Mouse (Mus musculus) kidney, postnatal 10 days (tissue): ENCODE data around the gene Cyp3a16.
"Not testable (repeated sequence)": the region's sequence is repeated elsewhere in the genome, so short reads cannot be mapped to it uniquely, and the experiment has no call there.

Source experiments
- DNase-seq: peaks from one replicate; pipeline ENCODE4 v3.0.0; 2021; ENCODE audit warnings: mixed read lengths

Gene Cyp3a16

DNA sequence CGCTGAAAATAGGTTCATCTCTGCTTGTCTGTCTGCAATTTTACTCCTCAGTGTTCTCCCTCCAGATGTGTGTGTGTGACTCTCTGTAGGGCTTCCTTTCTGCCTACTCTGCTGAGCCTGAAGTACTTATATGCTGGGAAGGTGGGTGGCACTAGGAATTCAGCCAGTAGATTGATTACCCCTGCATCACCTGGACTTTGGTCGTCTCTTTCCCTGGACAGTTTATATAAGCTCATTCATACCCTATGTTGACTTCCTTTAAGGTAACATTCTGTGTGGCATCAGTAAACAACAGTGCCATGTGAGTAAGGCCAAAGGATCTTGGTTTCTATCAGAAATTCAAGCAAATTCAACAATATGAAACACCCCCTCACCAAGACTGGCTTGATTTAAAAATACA is at the start of gene Cyp3a16:
Gene Cyp3a16, minus strand, starts transcription at position 101 of the 400 bp plus-strand sequence.
- DNase-seq = not testable (repeated sequence)

DNA sequence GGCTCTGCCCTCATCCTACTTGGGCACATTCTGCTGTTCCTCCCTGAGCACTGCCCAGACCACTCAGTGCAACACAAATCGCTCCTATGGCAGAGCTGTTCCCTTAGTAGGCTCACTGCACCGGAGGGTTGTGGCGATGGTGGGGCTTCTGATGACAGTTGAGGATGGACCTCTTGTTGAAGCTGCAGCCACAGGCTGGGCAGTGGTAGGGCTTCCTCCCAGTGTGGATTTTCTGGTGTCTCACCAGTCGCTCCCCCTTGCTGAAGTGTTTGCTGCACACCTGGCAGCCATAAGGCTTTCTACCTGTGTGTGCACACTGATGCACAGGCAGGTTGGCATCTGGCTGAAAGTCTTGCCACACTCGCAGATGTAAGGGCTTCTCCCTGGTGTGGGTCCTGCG is 20.8 kb upstream of the Cyp3a16 start:
- no peak for DNase-seq

DNA sequence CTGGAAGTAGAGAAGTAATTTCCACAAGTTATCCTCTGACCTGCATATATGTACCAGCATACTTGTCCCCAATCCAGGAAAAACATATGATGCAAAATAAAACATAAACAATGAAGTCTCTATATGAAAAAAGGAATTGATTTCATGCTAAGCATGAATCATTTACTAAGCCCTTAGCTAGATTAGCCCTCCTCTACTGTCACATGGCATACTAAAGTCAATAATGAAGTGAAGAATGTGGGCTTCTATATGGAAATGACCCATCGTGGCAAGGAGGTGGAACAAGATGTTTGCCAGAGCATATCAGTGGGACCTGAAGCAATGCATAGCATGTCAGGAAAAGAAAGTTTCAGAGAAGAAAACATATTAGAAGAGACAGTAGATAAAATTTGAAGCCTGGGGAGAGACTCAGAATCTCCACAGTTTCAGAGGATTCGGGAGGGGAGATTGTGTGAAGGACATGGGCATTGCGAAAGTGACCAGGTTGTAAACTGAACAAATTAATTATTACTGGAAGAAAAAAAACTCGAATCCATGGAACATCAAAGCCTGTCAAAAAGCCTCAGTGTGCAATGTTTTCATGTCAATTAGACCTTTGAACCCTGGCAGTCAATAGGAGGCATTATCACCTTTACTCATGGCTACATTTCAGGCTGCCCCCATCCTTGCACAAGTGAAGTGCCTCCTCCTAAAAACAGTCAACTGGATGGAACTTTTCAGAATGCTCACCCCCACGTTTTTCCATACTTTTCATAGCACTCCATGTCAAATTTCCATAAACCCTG is 5.0 kb downstream of the Cyp3a16 start:
- no peak for DNase-seq

DNA sequence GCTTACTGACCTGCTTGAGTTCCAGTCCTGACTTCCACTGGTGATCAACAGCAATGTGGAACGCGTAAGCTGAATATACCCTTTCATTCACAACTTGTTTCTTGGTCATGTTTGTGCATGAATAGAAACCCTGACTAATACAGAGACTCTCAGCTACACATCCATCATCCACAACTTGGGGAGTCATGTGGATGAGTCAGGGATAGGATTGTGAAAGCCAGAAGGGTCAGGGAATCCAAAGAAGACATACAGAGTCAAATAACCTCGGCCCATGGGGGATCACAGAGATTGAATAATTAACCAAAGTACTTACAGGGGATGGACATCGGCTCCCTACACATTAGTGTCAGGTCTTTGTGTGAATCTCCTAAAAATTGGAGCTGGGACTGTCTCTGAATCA is 7.2 kb downstream of the Cyp3a16 start:
- no peak for DNase-seq

DNA sequence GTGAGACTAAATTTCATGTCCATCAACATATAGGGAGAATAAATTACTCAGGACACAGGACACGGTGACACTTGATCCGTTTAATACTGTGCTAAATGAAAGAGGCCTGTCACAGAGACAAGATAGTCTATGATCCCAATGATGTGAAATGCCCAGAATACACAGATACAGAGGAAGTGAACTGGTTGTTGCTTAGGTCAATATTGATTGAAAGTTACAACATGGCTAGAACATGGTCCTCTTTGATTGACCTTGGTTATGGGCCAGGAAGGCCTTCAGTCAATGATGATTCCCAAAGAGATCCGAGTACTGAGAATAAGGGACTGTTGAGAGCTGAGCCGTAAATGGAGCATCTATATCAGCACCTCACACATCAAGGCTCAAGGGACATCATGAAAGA is 15.1 kb downstream of the Cyp3a16 start:
- DNase-seq = no peak

DNA sequence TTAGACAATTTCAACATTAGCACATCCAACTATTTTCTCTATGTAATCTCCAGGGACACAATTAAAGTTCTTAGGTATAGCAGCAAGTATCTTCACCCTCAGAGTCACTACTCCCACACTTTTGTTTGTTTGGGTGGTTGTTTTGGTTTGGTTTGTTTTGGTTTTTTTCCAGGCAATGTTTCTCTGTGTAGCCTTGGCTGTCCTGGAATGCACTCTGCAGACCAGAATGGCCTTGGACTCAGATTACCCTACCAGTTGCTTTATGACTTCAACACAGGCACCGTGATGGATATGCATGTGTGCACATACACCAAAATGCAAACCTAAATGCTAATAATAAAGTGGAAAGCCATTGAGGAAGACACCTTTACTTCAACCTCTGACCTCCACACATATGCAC is 35.8 kb downstream of the Cyp3a16 start:
- no peak for DNase-seq

DNA sequence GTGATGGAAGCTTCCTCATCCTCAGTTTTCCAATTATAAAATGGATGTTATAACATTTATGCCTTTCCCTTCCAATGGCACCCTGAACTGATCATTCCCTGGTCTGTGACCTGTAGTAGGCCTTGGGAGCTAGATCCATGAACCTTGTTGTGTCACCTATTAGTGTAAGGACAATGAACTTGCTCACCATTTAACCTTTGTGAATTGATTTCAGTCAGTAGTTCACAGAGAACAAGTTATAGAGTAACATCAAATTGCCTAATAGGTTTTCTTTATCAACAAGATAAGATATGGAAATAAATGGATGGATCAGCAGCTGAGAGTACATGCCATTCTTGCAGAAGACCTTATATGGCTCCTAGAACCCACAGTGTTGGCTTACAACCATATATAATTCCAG is 38.5 kb downstream of the Cyp3a16 start:
- no peak for DNase-seq

DNA sequence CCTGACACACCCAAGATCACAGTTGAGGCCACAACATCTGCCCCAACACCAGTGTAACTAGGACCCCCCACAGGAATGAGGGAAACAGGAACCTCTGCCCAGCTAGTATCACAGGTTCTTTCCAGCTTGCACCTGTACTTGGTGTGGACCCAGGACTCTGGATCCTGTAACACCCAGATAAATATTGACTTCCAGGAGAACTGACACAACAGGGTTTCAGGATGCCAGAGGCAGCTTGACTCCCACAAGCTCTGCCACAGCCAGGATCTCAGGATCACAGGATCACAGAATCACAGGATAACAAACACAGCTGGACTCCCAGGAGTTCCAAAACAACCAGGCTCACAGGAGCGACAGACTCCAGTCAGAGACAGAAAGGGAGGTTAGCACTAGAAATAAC is 47.2 kb downstream of the Cyp3a16 start:
- no peak for DNase-seq

DNA sequence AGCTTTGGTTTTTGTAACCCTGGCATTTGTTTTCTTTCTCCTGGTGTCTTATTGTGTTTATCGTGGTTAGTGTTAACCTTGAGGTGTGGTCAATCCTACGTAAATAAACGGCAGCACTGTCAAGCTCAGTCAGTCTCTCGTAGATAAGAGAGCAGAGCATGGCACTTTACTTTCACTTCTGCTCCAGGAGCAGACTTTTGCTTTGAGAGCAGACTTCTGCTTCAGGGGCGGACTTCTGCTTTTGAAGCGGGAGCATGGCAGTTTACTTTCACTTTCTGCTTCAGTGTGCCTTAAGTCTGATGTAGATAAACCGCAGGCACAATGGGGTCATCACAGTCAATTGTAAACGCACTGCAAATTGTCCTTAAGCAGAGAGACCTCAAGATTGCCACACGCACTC is 54.1 kb downstream of the Cyp3a16 start:
- not testable (repeated sequence) for DNase-seq
